Mouse (Mus musculus): ENCODE results near the gene Coro2b. TPM values are rescaled to one million over a fixed set of nuclear protein-coding genes. Genes with fewer than 3 reads are reported as not detected.
"Not testable (repeated sequence)": the region's sequence is repeated elsewhere in the genome, so short reads cannot be mapped to it uniquely, and the experiment has no call there.

Coro2b gene
- polyA plus RNA-seq, 1 experiment from 2014 or later, result 24.6 TPM

DNA sequence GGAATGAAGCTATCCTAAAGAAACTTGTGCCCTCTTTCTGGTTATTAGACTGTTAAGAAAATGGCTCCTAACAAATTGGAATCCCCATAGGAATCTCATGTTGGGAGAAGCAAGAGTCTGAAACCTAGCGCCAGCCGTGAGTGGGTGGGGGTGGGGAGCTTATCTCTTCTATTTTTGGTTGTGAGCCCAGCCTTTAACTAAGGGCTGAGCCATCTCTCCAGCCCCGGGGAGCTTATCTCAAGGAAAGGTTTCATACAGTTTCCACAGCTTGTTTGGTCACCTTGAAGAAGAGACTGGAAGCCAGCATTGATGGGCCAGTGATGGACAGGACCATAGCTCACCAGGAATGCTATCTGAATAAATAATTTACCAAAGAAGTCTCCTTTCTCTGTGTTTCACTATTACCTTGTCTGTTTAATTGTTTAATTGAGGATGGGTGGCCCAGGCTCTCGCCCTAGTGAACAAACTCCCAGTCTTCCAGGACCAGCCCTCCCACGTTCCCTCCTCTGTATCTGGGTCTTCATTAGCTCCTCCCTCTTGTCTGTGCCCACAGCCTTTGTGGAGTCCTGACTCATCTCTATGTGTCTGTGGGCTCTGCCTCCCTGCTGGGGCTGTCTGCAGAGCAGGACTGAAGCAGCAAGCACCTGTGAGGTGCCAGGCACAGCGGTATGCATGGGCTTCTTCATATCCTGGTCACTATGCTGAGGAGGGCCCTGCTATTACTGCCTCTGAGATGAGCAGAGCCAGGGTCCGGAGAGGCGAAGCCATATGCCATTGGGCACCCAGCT, 85.1 kb downstream of the Coro2b start:
- H3K27ac ChIP-seq (ENCODE audit: low read length), result no peak overlapping the region
- H3K4me1 ChIP-seq (replicated peaks; ENCODE audit: control insufficient read depth, insufficient read depth, low read length), result peaks cover 29% of the 10 kb centered on the region
- H3K27me3 ChIP-seq (ENCODE audit: control insufficient read depth, insufficient read depth, low read depth, low read length), result no peaks in the 10 kb centered on the region
- no peaks in the 10 kb centered on the region for H3K36me3 ChIP-seq (ENCODE audit: control insufficient read depth, insufficient read depth, low read length)
- no peak overlapping the region for H3K4me2 ChIP-seq (ENCODE audit: low read depth, low read length)
- WGBS, result 57% methylated on average over 8 of the region's 8 CpGs
- no peaks in the 10 kb centered on the region for H3K9me3 ChIP-seq (ENCODE audit: control insufficient read depth, low read length)
- H3K9ac ChIP-seq (ENCODE audit: low read length), result no peak overlapping the region
- no peak overlapping the region for H3K4me3 ChIP-seq (ENCODE audit: low read length)
- no peak for ATAC-seq (ENCODE audit: low read depth)

DNA sequence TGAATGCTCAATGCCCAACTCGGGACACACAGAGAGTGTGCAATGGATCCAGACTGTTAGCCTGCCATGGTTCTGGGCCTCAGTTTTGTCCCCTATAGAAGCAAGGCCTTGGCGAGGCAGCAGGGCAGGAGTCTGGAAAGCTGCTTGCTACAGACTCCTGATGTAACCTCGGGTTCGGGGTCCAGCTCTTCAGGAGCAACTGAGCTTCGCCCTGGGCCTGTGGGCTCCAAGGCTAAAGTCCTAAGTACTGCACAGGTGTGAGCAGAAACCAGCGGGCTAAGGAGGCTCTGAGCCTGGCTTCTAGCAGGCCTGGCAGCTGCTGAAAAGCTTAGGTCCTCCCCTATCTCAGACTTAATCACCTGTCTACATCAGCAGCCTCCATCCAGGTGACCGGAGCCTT, 86.0 kb downstream of the Coro2b start:
- Histone ChIP-seq H3K27me3 (ENCODE audit: control insufficient read depth, insufficient read depth, low read depth, low read length) (no peaks in the 10 kb centered on the region), H3K36me3 (ENCODE audit: control insufficient read depth, insufficient read depth, low read length) (no peaks in the 10 kb centered on the region), H3K9me3 (ENCODE audit: control insufficient read depth, low read length) (no peaks in the 10 kb centered on the region), H3K4me3 (ENCODE audit: low read length) (no peak overlapping the region), H3K9ac (ENCODE audit: low read length) (no peak overlapping the region), H3K4me2 (ENCODE audit: low read depth, low read length) (no peak overlapping the region), H3K4me1 (replicated peaks; ENCODE audit: control insufficient read depth, insufficient read depth, low read length) (peaks cover 24% of the 10 kb centered on the region), H3K27ac (ENCODE audit: low read length) (no peak overlapping the region)
- ATAC-seq (ENCODE audit: low read depth), result no peak
- 71% methylated on average over 7 of the region's 7 CpGs for WGBS

DNA sequence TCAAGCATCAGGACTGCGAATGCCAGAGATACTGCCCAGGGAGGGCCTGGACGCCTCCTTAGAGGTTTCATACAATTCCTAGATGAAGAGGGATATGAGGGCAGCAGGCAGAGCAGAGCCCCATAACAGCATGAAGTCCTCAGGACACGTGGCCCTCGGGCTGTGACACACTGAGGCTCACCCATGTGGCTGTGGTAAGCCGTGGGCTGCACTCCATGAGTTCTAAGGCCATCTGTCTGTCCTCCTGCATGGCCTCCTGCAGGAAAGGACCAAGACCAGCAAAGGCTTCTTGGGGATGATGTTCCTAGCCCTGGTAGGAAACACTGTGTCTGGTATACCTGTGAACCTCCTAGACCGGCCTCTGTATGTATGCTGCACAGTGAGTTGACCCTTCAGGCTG, 86.5 kb downstream of the Coro2b start:
- no peak for ATAC-seq (ENCODE audit: low read depth)
- 75% methylated on average over 6 of the region's 6 CpGs for WGBS
- Histone ChIP-seq H3K27me3 (ENCODE audit: control insufficient read depth, insufficient read depth, low read depth, low read length) (no peaks in the 10 kb centered on the region), H3K27ac (ENCODE audit: low read length) (no peak overlapping the region), H3K36me3 (ENCODE audit: control insufficient read depth, insufficient read depth, low read length) (no peaks in the 10 kb centered on the region), H3K4me1 (replicated peaks; ENCODE audit: control insufficient read depth, insufficient read depth, low read length) (peaks cover 19% of the 10 kb centered on the region), H3K9ac (ENCODE audit: low read length) (no peak overlapping the region), H3K4me3 (ENCODE audit: low read length) (no peak overlapping the region), H3K9me3 (ENCODE audit: control insufficient read depth, low read length) (no peaks in the 10 kb centered on the region), H3K4me2 (ENCODE audit: low read depth, low read length) (no peak overlapping the region)

DNA sequence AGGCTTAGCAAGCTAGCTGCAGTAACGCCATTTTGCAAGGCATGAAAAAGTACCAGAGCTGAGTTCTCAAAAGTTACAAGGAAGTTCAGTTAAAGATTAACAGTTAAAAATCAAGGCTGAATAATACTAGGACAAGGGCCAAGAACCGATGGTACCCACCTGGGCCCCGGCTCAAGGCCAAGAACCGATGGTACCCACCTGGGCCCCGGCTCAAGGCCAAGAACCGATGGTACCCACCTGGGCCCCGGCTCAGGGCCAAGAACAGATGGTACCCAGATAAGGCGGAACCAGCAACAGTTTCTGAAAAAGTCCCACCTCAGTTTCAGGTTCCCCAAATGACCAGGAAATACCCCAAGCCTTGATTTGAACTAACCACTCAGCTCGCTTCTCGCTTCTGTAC, 89.5 kb downstream of the Coro2b start:
- not testable (repeated sequence) for H3K4me3 ChIP-seq (ENCODE audit: low read length); H3K9ac ChIP-seq (ENCODE audit: low read length); ATAC-seq (ENCODE audit: low read depth); H3K36me3 ChIP-seq (ENCODE audit: control insufficient read depth, insufficient read depth, low read length); H3K4me2 ChIP-seq (ENCODE audit: low read depth, low read length); H3K27ac ChIP-seq (ENCODE audit: low read length); H3K27me3 ChIP-seq (ENCODE audit: control insufficient read depth, insufficient read depth, low read depth, low read length); H3K4me1 ChIP-seq (replicated peaks; ENCODE audit: control insufficient read depth, insufficient read depth, low read length); H3K9me3 ChIP-seq (ENCODE audit: control insufficient read depth, low read length)
- WGBS, result 79% methylated on average over 5 of the region's 10 CpGs

DNA sequence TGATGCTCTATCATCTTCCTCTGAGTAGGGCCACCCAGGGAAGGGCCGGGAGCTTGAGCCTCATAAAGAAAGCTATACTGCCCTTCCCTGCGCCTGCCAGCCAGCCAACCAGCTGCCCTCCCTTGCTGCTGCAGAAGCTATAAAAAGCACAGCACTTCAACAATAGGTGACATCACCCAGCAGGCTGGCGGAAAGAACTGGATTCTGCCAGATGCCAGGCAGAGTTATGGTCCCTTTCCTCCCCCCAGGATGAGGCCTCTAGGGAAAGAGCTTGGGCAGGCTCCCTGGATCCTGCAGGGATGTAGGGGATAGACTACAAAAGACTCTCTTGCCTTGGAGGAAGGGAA, 98.1 kb downstream of the Coro2b start:
- Histone ChIP-seq H3K4me2 (ENCODE audit: low read depth, low read length) (no peak overlapping the region), H3K9ac (ENCODE audit: low read length) (0 out of 2 replicates have a peak overlapping the region, but pooled peaks have one; percentile 8), H3K36me3 (ENCODE audit: control insufficient read depth, insufficient read depth, low read length) (no peaks in the 10 kb centered on the region), H3K9me3 (ENCODE audit: control insufficient read depth, low read length) (no peaks in the 10 kb centered on the region), H3K4me1 (replicated peaks; ENCODE audit: control insufficient read depth, insufficient read depth, low read length) (peaks cover 22% of the 10 kb centered on the region), H3K4me3 (ENCODE audit: low read length) (no peak overlapping the region), H3K27me3 (ENCODE audit: control insufficient read depth, insufficient read depth, low read depth, low read length) (no peaks in the 10 kb centered on the region), H3K27ac (ENCODE audit: low read length) (peak overlapping the region; percentile 75)
- WGBS, result 43% methylated on average over 3 of the region's 3 CpGs
- ATAC-seq (ENCODE audit: low read depth), result peak; percentile 52

DNA sequence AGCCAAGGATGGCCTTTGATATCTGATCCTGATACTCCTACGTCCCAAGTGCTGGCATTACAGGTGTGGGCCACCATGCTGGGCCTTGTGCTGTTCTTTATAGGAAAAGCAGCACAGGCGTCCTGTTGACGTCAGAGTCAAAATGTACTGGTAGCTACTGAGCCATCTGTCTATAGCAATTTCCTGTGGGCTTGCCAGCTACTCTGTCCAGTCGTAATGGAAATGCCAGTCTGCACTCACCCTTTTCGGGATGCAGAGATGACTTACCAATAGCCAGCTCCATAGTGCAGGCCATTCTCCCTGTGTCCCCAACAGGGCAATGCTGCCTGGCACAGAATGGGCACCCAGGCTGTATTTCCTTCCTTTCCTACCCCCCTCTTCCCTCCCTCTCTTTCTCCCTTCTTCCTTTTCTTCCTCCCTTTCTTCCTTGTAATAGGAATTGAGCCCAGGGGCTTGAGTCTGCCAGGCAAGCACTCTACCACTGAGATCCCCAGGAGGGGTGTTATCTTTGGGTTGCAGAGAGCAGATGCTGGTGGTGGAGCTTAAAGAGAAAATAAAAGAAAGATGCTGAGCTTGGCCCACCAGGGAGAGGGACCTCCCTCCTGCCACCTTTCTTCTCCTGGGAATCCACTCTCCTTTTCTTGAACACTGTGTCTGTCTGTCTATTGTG, 98.6 kb downstream of the Coro2b start:
- no peak for ATAC-seq (ENCODE audit: low read depth)
- Histone ChIP-seq H3K27me3 (ENCODE audit: control insufficient read depth, insufficient read depth, low read depth, low read length) (no peaks in the 10 kb centered on the region), H3K4me2 (ENCODE audit: low read depth, low read length) (no peak overlapping the region), H3K27ac (ENCODE audit: low read length) (peak overlapping the region; percentile 72), H3K9ac (ENCODE audit: low read length) (0 out of 2 replicates have a peak overlapping the region, but pooled peaks have one; percentile 8), H3K4me3 (ENCODE audit: low read length) (no peak overlapping the region), H3K9me3 (ENCODE audit: control insufficient read depth, low read length) (no peaks in the 10 kb centered on the region), H3K4me1 (replicated peaks; ENCODE audit: control insufficient read depth, insufficient read depth, low read length) (peaks cover 22% of the 10 kb centered on the region), H3K36me3 (ENCODE audit: control insufficient read depth, insufficient read depth, low read length) (no peaks in the 10 kb centered on the region)
- 81% methylated on average over 5 of the region's 5 CpGs for WGBS

DNA sequence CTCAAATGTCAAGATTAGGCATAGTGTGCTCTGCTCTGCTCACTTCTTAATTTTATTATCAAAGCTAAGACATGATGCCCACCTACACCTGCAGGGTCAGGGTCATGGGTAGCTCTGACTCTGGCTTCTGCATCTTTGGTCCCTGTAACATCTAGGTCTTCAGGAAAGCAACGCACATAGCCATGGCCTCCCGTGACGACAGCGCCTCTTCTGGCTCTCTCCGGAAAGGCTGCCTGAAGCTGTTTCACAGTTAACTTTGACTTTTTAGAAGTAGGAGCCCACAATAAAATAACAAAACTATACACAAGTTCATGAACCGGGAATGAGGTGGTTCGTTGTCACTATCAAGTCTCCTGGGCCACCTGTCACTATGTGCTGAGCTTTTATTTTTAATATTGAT, 99.4 kb downstream of the Coro2b start:
- Histone ChIP-seq H3K27me3 (ENCODE audit: control insufficient read depth, insufficient read depth, low read depth, low read length) (no peaks in the 10 kb centered on the region), H3K9ac (ENCODE audit: low read length) (no peak overlapping the region), H3K4me1 (replicated peaks; ENCODE audit: control insufficient read depth, insufficient read depth, low read length) (peaks cover 22% of the 10 kb centered on the region), H3K4me2 (ENCODE audit: low read depth, low read length) (no peak overlapping the region), H3K4me3 (ENCODE audit: low read length) (no peak overlapping the region), H3K27ac (ENCODE audit: low read length) (no peak overlapping the region), H3K36me3 (ENCODE audit: control insufficient read depth, insufficient read depth, low read length) (no peaks in the 10 kb centered on the region), H3K9me3 (ENCODE audit: control insufficient read depth, low read length) (no peaks in the 10 kb centered on the region)
- ATAC-seq (ENCODE audit: low read depth), result no peak
- 92% methylated on average over 7 of the region's 7 CpGs for WGBS

DNA sequence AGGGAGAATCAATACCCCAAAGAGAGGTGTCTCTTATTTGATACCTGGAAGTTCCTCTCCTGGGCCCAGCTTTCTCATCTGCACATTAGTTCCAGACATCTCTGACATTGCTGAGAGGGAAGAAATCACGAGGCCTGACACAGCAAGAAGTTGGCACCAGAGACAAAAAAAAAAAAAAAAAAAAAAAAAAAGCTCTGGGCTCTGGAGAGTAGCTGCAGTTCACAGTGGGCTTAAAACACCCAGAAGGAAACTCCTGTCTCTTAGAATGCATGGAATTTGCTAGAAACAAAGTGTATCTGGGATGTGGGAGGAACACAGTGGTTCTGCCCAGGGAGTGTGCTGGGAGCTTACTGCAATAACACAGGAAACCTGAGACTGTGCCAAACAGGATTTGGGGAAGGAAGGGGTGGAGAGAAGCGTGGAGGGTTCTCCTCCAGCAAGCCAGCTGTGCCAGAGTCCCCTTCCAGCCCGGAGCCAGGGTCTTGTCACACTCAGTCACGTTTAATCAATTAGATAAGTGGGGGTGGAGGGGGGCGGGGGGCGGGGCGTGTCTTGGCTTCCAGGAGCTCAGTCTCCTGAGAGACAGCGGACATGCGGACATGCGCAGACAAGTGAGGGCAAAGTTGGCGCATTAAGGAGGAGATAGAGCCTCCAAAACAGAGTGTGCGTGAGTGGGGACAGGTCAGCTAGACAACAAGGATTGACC, 101.1 kb downstream of the Coro2b start:
- no peaks in the 10 kb centered on the region for H3K27me3 ChIP-seq (ENCODE audit: control insufficient read depth, insufficient read depth, low read depth, low read length)
- WGBS, result under 1% methylated on average over 12 of the region's 12 CpGs
- H3K36me3 ChIP-seq (ENCODE audit: control insufficient read depth, insufficient read depth, low read length), result no peaks in the 10 kb centered on the region
- peak; percentile 96 for ATAC-seq (ENCODE audit: low read depth)
- H3K9me3 ChIP-seq (ENCODE audit: control insufficient read depth, low read length), result no peaks in the 10 kb centered on the region
- H3K4me2 ChIP-seq (ENCODE audit: low read depth, low read length), result peak overlapping the region; percentile 43
- no peak overlapping the region for H3K4me3 ChIP-seq (ENCODE audit: low read length)
- H3K27ac ChIP-seq (ENCODE audit: low read length), result peak overlapping the region; percentile 98
- H3K4me1 ChIP-seq (replicated peaks; ENCODE audit: control insufficient read depth, insufficient read depth, low read length), result peaks cover 22% of the 10 kb centered on the region
- H3K9ac ChIP-seq (ENCODE audit: low read length), result peak overlapping the region; percentile 52

All from lung, embryonic 16.5 days (tissue).